Mouse (Mus musculus) gastrocnemius, adult 2 months (tissue): ENCODE results near the gene Gpx4. TPM values are rescaled to one million over a fixed set of nuclear protein-coding genes. Genes with fewer than 3 reads are reported as not detected.
"Not testable (repeated sequence)": the region's sequence is repeated elsewhere in the genome, so short reads cannot be mapped to it uniquely, and the experiment has no call there.

ENCODE experiments used
- DNase-seq: peaks from one replicate; pipeline ENCODE4 v3.0.0; 2022
- H3K27ac ChIP-seq: fragments of 200-600 bp; 2 replicates; pipeline ENCODE4 v1.8.1; 2022; ENCODE audit warnings: mild to moderate bottlenecking
- H3K4me3 ChIP-seq: fragments of 200-600 bp; 2 replicates; pipeline ENCODE4 v1.8.1; 2022; ENCODE audit warnings: mild to moderate bottlenecking, moderate library complexity
- CTCF ChIP-seq: fragments of 200-600 bp; IDR thresholded peaks from 2 replicates; pipeline ENCODE4 v1.8.1; 2022; ENCODE audit warnings: antibody characterized with exemption, mild to moderate bottlenecking, moderate library complexity
- intact Hi-C: fragments of 180-260 bp; cut with DNase I; formaldehyde crosslinking; loops from one replicate; pipeline ENCODE4 v1.15.1; 2025
- total RNA-seq, 2 experiments: library from RNA; stranded (reverse); gene quantifications; 2 replicates each; pipeline ENCODE4 v1.2.3; 2021

Gene Gpx4
- total RNA-seq, 2 experiments from 2014 or later: 552 to 603 TPM

GRCm38 (mm10) chr10:80025889-80026288 lies 21.1 kb upstream of the Gpx4 start:
- intact Hi-C loops: no loop called here
- no peak for DNase-seq
- H3K4me3 ChIP-seq: no peak overlapping the region
- no peak for TF ChIP-seq CTCF
- no peak overlapping the region for H3K27ac ChIP-seq

DNA sequence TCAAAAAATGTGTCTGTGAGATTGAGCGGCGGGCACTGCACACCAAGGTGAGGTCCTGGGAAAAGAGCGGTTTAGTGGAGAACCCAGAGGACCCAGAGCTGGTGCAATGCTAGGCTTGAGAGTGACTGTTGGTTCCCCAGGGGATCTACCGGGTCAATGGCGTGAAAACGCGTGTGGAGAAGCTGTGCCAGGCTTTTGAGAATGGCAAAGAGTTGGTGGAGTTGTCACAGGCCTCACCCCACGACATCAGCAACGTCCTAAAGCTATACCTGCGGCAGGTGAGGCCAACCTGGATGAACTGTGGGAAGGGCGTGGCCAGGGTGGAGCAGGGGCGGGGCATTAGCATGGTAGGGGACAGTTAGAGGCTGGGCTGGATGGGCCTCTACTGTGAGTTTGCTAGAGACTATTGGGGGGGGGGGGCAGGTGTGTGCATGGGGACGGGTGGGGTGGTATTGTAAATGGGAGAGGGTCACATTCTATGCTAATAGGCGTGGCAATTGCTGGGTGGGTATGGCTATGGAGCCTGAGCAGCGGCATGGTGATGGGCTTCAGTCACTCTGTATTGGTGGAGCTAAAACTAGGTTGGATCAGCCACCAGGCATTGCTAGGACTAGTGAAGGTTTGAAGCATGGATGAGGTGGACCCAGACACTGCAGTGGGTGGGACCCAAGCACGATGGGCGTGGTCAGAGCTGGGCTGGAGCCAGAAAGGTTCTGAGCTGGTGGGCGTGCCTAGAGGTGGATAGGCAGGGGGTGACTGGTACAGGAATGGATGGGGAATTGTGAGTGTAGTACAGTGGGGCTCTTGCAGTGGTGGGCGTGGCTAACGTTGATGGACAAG lies 19.1 kb upstream of the Gpx4 start:
- TF ChIP-seq CTCF: no peak
- intact Hi-C loops: no loop called here
- Histone ChIP-seq H3K4me3 (no peak overlapping the region), H3K27ac (no peak overlapping the region)
- DNase-seq: no peak

GRCm38 (mm10) chr10:80028521-80028846 lies 18.5 kb upstream of the Gpx4 start:
- no peak for TF ChIP-seq CTCF
- no peak for DNase-seq
- no peak overlapping the region for H3K27ac ChIP-seq
- intact Hi-C loops: no loop called here
- H3K4me3 ChIP-seq: no peak overlapping the region

GRCm38 (mm10) chr10:80030191-80030590 lies 16.8 kb upstream of the Gpx4 start:
- intact Hi-C loops: loop anchor here (5.0 kb wide), 1 partner anchor 102 kb away; no protein-coding TSS in a partner anchor
- no peak for DNase-seq
- no peak for TF ChIP-seq CTCF
- Histone ChIP-seq H3K27ac (no peak overlapping the region), H3K4me3 (no peak overlapping the region)

DNA sequence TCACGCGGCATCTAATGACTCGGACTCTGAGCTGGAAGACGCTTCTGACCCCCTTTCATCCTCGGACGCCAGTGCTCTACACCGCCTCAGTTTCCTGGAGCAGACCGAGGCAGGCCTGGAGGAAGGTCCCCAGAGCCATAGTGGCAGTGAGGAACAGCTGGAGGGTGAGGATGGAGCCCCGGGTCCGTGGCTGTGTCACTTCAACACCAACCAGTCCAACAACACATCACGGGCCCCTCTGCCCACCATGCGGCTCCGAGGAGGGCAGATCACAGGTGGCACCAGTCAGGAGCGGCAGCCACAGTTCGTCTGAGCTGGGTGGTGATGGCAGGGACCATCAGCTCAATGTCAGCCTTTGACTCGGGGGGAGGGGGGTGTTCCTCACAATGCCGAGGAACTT lies 16.2 kb upstream of the Gpx4 start:
- H3K4me3 ChIP-seq: no peak overlapping the region
- TF ChIP-seq CTCF: no peak
- no peak overlapping the region for H3K27ac ChIP-seq
- intact Hi-C loops: loop anchor here (5.0 kb wide), 1 partner anchor 102 kb away; no protein-coding TSS in a partner anchor
- no peak for DNase-seq

DNA sequence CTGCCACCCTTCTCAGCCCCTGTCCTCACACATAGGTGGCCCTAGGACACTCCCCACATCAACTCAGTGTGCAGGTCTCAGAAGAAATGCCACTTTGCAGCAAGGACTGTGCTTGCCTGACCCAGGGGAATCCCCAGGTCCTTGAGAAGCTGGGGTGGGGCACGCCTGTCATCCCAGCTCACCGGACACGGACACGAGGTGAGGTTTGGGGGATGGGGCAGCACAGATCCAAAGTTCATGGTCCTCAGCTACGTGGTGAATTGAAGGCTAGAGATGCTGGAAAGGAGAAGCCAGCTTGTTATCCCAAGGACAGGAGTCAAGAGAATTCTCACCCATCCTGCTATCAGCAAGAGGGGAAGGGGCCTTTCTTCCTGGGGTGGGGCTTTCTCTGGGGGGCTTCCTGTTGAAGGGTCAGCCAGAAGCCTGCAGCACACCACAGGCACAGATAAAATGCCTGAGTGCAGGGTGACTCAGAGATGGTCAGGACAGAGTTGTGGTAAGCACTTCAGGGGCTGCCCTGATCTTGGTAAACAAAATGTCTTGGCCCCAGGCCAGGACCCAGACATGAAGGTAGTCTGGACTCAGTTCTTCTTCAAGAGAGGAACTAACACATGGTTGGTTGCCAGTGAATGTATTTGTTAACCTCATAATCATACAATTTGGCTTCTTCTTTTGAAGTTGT lies 14.0 kb upstream of the Gpx4 start:
- Histone ChIP-seq H3K27ac (peak overlapping the region; percentile 81), H3K4me3 (no peak overlapping the region)
- TF ChIP-seq CTCF: no peak
- intact Hi-C loops: loop anchor here (5.0 kb wide), 1 partner anchor 99 kb away; no protein-coding TSS in a partner anchor
- DNase-seq: peak; percentile 63

- DNase-seq: no peak
- Histone ChIP-seq H3K27ac (peak overlapping the region; percentile 81), H3K4me3 (no peak overlapping the region)
- intact Hi-C loops: loop anchor here (5.0 kb wide), 1 partner anchor 99 kb away; no protein-coding TSS in a partner anchor
- peak; percentile 64 for TF ChIP-seq CTCF
These were observed 13.2 kb upstream of the Gpx4 start for GRCm38 (mm10) chr10:80033511-80034391.

- TF ChIP-seq CTCF: no peak
- DNase-seq: no peak
These were observed 11.8 kb upstream of the Gpx4 start for GRCm38 (mm10) chr10:80035148-80035547.

DNA sequence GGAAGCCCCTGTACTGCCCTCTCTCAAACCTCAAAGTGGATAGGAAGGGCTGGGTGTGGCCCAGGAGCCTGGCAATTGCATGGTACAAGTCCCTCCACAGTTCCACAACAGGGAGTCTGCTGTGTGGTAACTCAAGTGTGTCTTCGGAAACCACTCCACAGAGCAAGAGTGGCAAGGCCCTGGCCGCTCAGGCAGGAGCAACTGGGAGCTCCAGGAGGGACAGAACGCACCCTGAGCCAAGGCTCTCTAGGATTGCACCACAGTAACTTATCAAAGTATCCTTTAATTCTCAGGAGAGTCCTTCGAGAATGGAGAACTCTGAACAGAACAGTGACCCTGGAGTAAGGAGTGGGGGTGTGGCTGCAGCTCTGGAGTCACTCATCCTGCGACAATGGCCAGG lies 11.3 kb upstream of the Gpx4 start:
- DNase-seq: no peak
- Histone ChIP-seq H3K27ac (peak overlapping the region; percentile 81), H3K4me3 (no peak overlapping the region)
- no peak for TF ChIP-seq CTCF
- intact Hi-C loops: loop anchor here (5.0 kb wide), 1 partner anchor 38 kb away; the partner anchor contains the start of gene Abca7

More at GRCm38 (mm10) chr10:80035148-80035547, 11.8 kb upstream of the Gpx4 start:
- Histone ChIP-seq H3K4me3 (no peak overlapping the region), H3K27ac (peak overlapping the region; percentile 81)
- intact Hi-C loops: loop anchor here (5.0 kb wide), 1 partner anchor 38 kb away; the partner anchor contains the start of gene Abca7

GRCm38 (mm10) chr10:80036832-80037231 lies 10.1 kb upstream of the Gpx4 start:
- H3K27ac ChIP-seq: peak overlapping the region; percentile 81
- no peak for TF ChIP-seq CTCF
- H3K4me3 ChIP-seq: peak overlapping the region; percentile 11; the same call in 1 of the 2 replicates
- DNase-seq: peak; percentile 57
- intact Hi-C loops: loop anchor here (5.0 kb wide), 1 partner anchor 40 kb away; the partner anchor contains the start of gene Abca7

DNA sequence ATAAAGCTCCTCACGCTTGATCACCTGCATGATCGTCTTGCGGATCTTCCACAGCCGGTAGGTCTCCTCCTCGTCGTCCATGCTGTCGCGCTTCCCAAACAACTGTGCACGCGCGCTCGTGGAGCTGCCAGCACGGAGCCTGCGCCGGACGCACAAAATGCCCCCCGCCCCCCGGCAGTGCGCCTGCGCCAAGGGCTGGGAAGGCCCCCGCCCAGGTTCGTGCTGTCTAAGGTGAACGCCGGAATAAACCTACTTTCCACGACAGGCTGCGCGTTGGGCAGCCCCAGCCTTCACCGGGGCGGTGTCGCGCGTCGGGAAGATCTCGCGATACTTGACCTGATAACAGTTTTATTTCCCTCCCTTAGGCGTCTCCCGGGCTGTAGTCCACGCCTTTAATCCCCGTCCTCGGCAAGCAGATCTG lies 7.4 kb upstream of the Gpx4 start, which contains the start of gene Polr2e:
Gene Polr2e (minus strand): TSS at position 237 of the 421 bp plus-strand sequence.
- peak within 1 kb of the TSS; percentile 69 for H3K4me3 ChIP-seq
- peak; percentile 97 for DNase-seq
- H3K27ac ChIP-seq: peak within 1 kb of the TSS; percentile 93
- intact Hi-C loops: loop anchor here (2.0 to 5.0 kb wide), 2 partner anchors 42 to 75 kb away; partner anchors contain the start of genes Abca7 and Stk11
- TF ChIP-seq CTCF: no peak

DNA sequence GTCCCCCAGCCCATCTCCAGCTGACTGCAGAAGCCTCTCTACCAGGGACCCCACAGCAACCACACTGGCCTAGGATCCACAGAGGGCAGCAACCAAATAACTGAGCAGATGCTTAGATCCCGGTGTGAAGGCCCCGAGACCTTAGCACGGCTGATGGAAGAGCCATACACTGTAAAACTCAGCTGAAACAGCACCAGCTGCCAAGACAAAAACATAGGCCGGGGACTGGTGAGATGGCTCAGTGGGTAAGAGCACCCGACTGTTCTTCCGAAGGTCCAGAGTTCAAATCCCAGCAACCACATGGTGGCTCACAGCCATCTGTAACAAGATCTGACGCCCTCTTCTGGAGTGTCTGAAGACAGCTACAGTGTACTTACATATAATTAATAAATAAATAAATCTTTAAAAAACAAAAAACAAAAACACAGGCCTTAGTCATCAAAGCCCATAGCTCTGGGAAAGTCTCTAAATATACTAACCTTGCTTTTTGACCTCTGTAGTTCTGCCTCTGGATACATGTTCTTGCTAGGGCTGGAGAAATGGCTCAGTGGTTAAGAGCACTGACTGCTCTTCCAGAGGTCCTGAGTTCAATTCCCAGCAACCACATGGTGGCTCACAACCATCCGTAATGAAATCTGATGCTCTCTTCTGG lies 5.4 kb upstream of the Gpx4 start:
- DNase-seq, H3K4me3 ChIP-seq, intact Hi-C loops: not testable (repeated sequence)
- H3K27ac ChIP-seq: peak overlapping the region; percentile 5; the same call in 1 of the 2 replicates
